Mouse (Mus musculus) intestine, embryonic 15.5 days (tissue): Measurements from ENCODE around the gene N4bp2l1. TPM values are rescaled to one million over a fixed set of nuclear protein-coding genes. Genes with fewer than 3 reads are reported as not detected.
A peak's percentile ranks its signal among the peaks of the same experiment; 100 is the strongest.

Experiments used
- ATAC-seq: fragments of 200-750 bp; cut with Nextera tagmentation; 2 replicates; pipeline ENCODE4 v1.8.0; 2017; ENCODE audit warnings: moderate TSS enrichment, moderate library complexity
- H3K27ac ChIP-seq: fragments of 300-500 bp; sonication (generic); 2 replicates; pipeline ENCODE4 v1.5.1; 2015; ENCODE audit warnings: mild to moderate bottlenecking, inconsistent platforms
- H3K27me3 ChIP-seq: fragments of 300-500 bp; sonication (generic); replicated peaks from 2 replicates; pipeline ENCODE4 v1.6.1; 2015; ENCODE audit warnings: inconsistent platforms
- H3K36me3 ChIP-seq: fragments of 300-500 bp; sonication (generic); 2 replicates; pipeline ENCODE4 v1.6.1; 2015; ENCODE audit warnings: inconsistent platforms
- H3K4me1 ChIP-seq: fragments of 300-500 bp; sonication (generic); replicated peaks from 2 replicates; pipeline ENCODE4 v1.6.1; 2015; ENCODE audit warnings: inconsistent platforms
- H3K4me2 ChIP-seq: fragments of 300-500 bp; sonication (generic); replicated peaks from 2 replicates; pipeline ENCODE4 v1.6.1; 2015; ENCODE audit warnings: mild to moderate bottlenecking, inconsistent platforms
- H3K4me3 ChIP-seq: fragments of 300-500 bp; sonication (generic); replicated peaks from 2 replicates; pipeline ENCODE4 v1.5.1; 2015; ENCODE audit warnings: inconsistent platforms
- H3K9ac ChIP-seq: fragments of 300-500 bp; sonication (generic); 2 replicates; pipeline ENCODE4 v1.6.1; 2015; ENCODE audit warnings: inconsistent platforms
- H3K9me3 ChIP-seq: fragments of 300-500 bp; sonication (generic); 2 replicates; pipeline ENCODE4 v1.6.1; 2016; ENCODE audit warnings: inconsistent platforms
- WGBS: fragments of 180-500 bp; shearing (Covaris S2); methylation state at CpG from one replicate; pipeline ENCODE4 v1.1.7; 2015; 5-methylcytosine and 5-hydroxymethylcytosine counted together
- polyA plus RNA-seq: library from polyadenylated mRNA; unstranded; fragments of >200 nt; fragmentation: Nextera tagmentation; extraction: Ambion mirVana; gene quantifications from 2 replicates; pipeline ENCODE4 v1.2.1, GENCODE M21; 2015

The N4bp2l1 gene
- polyA plus RNA-seq, 1 experiment from 2014 or later, result 4.6 TPM

GRCm38 (mm10) chr5:150614054-150614453 lies 17.1 kb upstream of the N4bp2l1 start:
- Histone ChIP-seq H3K9ac (no peak overlapping the region), H3K9me3 (no peaks in the 10 kb centered on the region), H3K4me1 (no peaks in the 10 kb centered on the region), H3K27me3 (no peaks in the 10 kb centered on the region), H3K4me3 (no peak overlapping the region), H3K27ac (no peak overlapping the region), H3K36me3 (no peaks in the 10 kb centered on the region), H3K4me2 (no peak overlapping the region)
- no peak for ATAC-seq
- 87% methylated on average over 2 of the region's 2 CpGs for WGBS

GRCm38 (mm10) chr5:150611697-150612096 lies 14.7 kb upstream of the N4bp2l1 start:
- H3K9me3 ChIP-seq, result no peaks in the 10 kb centered on the region
- H3K4me1 ChIP-seq, result no peaks in the 10 kb centered on the region
- H3K27ac ChIP-seq, result no peak overlapping the region
- H3K36me3 ChIP-seq, result no peaks in the 10 kb centered on the region
- H3K27me3 ChIP-seq, result no peaks in the 10 kb centered on the region
- H3K4me3 ChIP-seq, result no peak overlapping the region
- H3K9ac ChIP-seq, result no peak overlapping the region
- WGBS, result 43% methylated on average over 12 of the region's 12 CpGs
- ATAC-seq, result peak; percentile 53
- H3K4me2 ChIP-seq, result no peak overlapping the region

- no peak for ATAC-seq
- Histone ChIP-seq H3K4me2 (no peak overlapping the region), H3K4me1 (no peaks in the 10 kb centered on the region), H3K27ac (no peak overlapping the region), H3K27me3 (no peaks in the 10 kb centered on the region), H3K4me3 (no peak overlapping the region), H3K36me3 (no peaks in the 10 kb centered on the region), H3K9me3 (no peaks in the 10 kb centered on the region), H3K9ac (no peak overlapping the region)
- WGBS, result 64% methylated on average over 1 of the region's 1 CpGs
Measured at GRCm38 (mm10) chr5:150611136-150611535, 14.1 kb upstream of the N4bp2l1 start.

GRCm38 (mm10) chr5:150607631-150608030 lies 10.6 kb upstream of the N4bp2l1 start:
- 88% methylated on average over 8 of the region's 8 CpGs for WGBS
- Histone ChIP-seq H3K9ac (no peak overlapping the region), H3K9me3 (no peaks in the 10 kb centered on the region), H3K27ac (no peak overlapping the region), H3K4me3 (no peak overlapping the region), H3K27me3 (no peaks in the 10 kb centered on the region), H3K4me2 (no peak overlapping the region), H3K4me1 (no peaks in the 10 kb centered on the region), H3K36me3 (no peaks in the 10 kb centered on the region)
- ATAC-seq, result no peak

GRCm38 (mm10) chr5:150606131-150606530 lies 9.1 kb upstream of the N4bp2l1 start:
- 96% methylated on average over 6 of the region's 6 CpGs for WGBS
- Histone ChIP-seq H3K36me3 (no peaks in the 10 kb centered on the region), H3K4me3 (no peak overlapping the region), H3K27ac (no peak overlapping the region), H3K9me3 (no peaks in the 10 kb centered on the region), H3K4me2 (no peak overlapping the region), H3K9ac (no peak overlapping the region), H3K27me3 (no peaks in the 10 kb centered on the region), H3K4me1 (no peaks in the 10 kb centered on the region)
- ATAC-seq, result no peak

- H3K9ac ChIP-seq, result no peak overlapping the region
- H3K4me2 ChIP-seq, result no peak overlapping the region
- H3K4me1 ChIP-seq, result 0 out of 2 replicates have a peak, but pooled peaks cover 7% of the 10 kb centered on the region
- H3K9me3 ChIP-seq, result no peaks in the 10 kb centered on the region
- no peaks in the 10 kb centered on the region for H3K36me3 ChIP-seq
- WGBS, result 75% methylated on average over 14 of the region's 14 CpGs
- ATAC-seq, result no peak
- no peak overlapping the region for H3K27ac ChIP-seq
- no peak overlapping the region for H3K4me3 ChIP-seq
- H3K27me3 ChIP-seq, result no peaks in the 10 kb centered on the region
Measured at GRCm38 (mm10) chr5:150601441-150602230, 4.6 kb upstream of the N4bp2l1 start.

- no peaks in the 10 kb centered on the region for H3K36me3 ChIP-seq
- no peak overlapping the region for H3K4me2 ChIP-seq
- H3K27ac ChIP-seq, result no peak overlapping the region
- no peaks in the 10 kb centered on the region for H3K27me3 ChIP-seq
- 66% methylated on average over 20 of the region's 20 CpGs for WGBS
- 0 out of 2 replicates have a peak, but pooled peaks cover 7% of the 10 kb centered on the region for H3K4me1 ChIP-seq
- no peak overlapping the region for H3K9ac ChIP-seq
- H3K4me3 ChIP-seq, result no peak overlapping the region
- no peak for ATAC-seq
- no peaks in the 10 kb centered on the region for H3K9me3 ChIP-seq
Measured at GRCm38 (mm10) chr5:150600554-150601440, 3.8 kb upstream of the N4bp2l1 start.

GRCm38 (mm10) chr5:150599301-150600294 lies 2.6 kb upstream of the N4bp2l1 start:
- H3K9ac ChIP-seq, result no peak overlapping the region
- no peak overlapping the region for H3K4me3 ChIP-seq
- no peak for ATAC-seq
- H3K4me2 ChIP-seq, result no peak overlapping the region
- H3K36me3 ChIP-seq, result no peaks in the 10 kb centered on the region
- no peaks in the 10 kb centered on the region for H3K27me3 ChIP-seq
- H3K27ac ChIP-seq, result no peak overlapping the region
- no peaks in the 10 kb centered on the region for H3K9me3 ChIP-seq
- WGBS, result 68% methylated on average over 13 of the region's 13 CpGs
- 0 out of 2 replicates have a peak, but pooled peaks cover 7% of the 10 kb centered on the region for H3K4me1 ChIP-seq

- peak; percentile 53 for ATAC-seq
Measured at GRCm38 (mm10) chr5:150598202-150599119, 1.5 kb upstream of the N4bp2l1 start.

GRCm38 (mm10) chr5:150595366-150596016 lies 1.5 kb downstream of the N4bp2l1 start:
- Histone ChIP-seq H3K9me3 (no peaks in the 10 kb centered on the region), H3K27ac (no peak overlapping the region), H3K4me2 (no peak overlapping the region), H3K9ac (no peak overlapping the region), H3K27me3 (no peaks in the 10 kb centered on the region; the same call in 1 of the 2 replicates), H3K4me1 (peaks cover 13% of the 10 kb centered on the region; the same call in 1 of the 2 replicates), H3K4me3 (no peak overlapping the region), H3K36me3 (no peaks in the 10 kb centered on the region)
- no peak for ATAC-seq
- whole genome bisulfite sequencing, result 54% methylated on average over 11 of the region's 11 CpGs

More at GRCm38 (mm10) chr5:150598202-150599119, 1.5 kb upstream of the N4bp2l1 start:
- Histone ChIP-seq H3K27me3 (no peaks in the 10 kb centered on the region), H3K36me3 (no peaks in the 10 kb centered on the region), H3K4me1 (0 out of 2 replicates have a peak, but pooled peaks cover 7% of the 10 kb centered on the region), H3K9me3 (no peaks in the 10 kb centered on the region), H3K4me2 (no peak overlapping the region), H3K9ac (no peak overlapping the region), H3K27ac (no peak overlapping the region), H3K4me3 (no peak overlapping the region)
- WGBS, result 61% methylated on average over 21 of the region's 21 CpGs
